Mouse (Mus musculus) CH12.LX (cell line): Measurements from ENCODE around the gene Ppil1. TPM values are rescaled to one million over a fixed set of nuclear protein-coding genes. Genes with fewer than 3 reads are reported as not detected.

Experiments
- DNase-seq: peaks from one replicate; pipeline ENCODE4 v3.0.0-alpha.2; 2013; ENCODE audit errors: extremely low read depth
- H3K27ac ChIP-seq: 2 replicates; pipeline ENCODE4 v1.5.1; 2012; ENCODE audit warnings: low read depth, mild to moderate bottlenecking, control low read depth, moderate library complexity; ENCODE audit not compliant: insufficient read depth
- H3K27me3 ChIP-seq: replicated peaks from 2 replicates; pipeline ENCODE3; 2012; ENCODE audit warnings: inconsistent platforms
- H3K36me3 ChIP-seq, 2 experiments: replicated peaks in 1 of 2; 2 replicates each; pipeline versions ENCODE3 to v1.6.1; 2012; ENCODE audit warnings: inconsistent platforms in 1 of 2, low read length in 1 of 2, mild to moderate bottlenecking in 1 of 2, mixed read lengths in 1 of 2, moderate library complexity in 1 of 2; ENCODE audit not compliant: control insufficient read depth in 1 of 2, insufficient read depth in 1 of 2
- H3K4me1 ChIP-seq, 2 experiments: 2 replicates each; pipeline ENCODE4 v1.6.1; 2012; ENCODE audit warnings: inconsistent platforms in 1 of 2, moderate library complexity in 1 of 2; ENCODE audit not compliant: insufficient read depth in 2 of 2, control insufficient read depth in 1 of 2
- H3K4me2 ChIP-seq: 2 replicates; pipeline ENCODE4 v1.6.1; 2012; ENCODE audit warnings: low read depth, mild to moderate bottlenecking, control low read depth; ENCODE audit not compliant: poor library complexity, insufficient read depth, severe bottlenecking
- H3K4me3 ChIP-seq, 3 experiments: fragments of 150-350 bp in 1 of 3; sonication (generic) in 1 of 3; replicated peaks in 1 of 3; 2 replicates each; pipeline versions ENCODE3 to v1.5.1; 2011 to 2012; ENCODE audit warnings: low read depth in 2 of 3, low read length in 2 of 3, mild to moderate bottlenecking in 2 of 3, moderate library complexity in 2 of 3, control low read depth in 1 of 3, improper control_type of control experiment in 1 of 3, inconsistent platforms in 1 of 3, mixed read lengths in 1 of 3; ENCODE audit not compliant: poor library complexity in 1 of 3
- H3K79me2 ChIP-seq: replicated peaks from 2 replicates; pipeline ENCODE4 v1.6.1; 2012; ENCODE audit warnings: mild to moderate bottlenecking, moderate library complexity; ENCODE audit not compliant: control insufficient read depth, poor library complexity, insufficient read depth, severe bottlenecking; ENCODE audit errors: extremely low read depth
- H3K9ac ChIP-seq: 2 replicates; pipeline ENCODE4 v1.6.1; 2012; ENCODE audit warnings: low read depth, mild to moderate bottlenecking, control low read depth, moderate library complexity; ENCODE audit not compliant: insufficient read depth
- H3K9me3 ChIP-seq: replicated peaks from 2 replicates; pipeline ENCODE3; 2012; ENCODE audit warnings: low read length, inconsistent platforms, mixed read lengths
- BHLHE40 ChIP-seq: IDR thresholded peaks from 2 replicates; pipeline ENCODE4 v1.6.1; 2011; ENCODE audit warnings: mild to moderate bottlenecking, low read depth, low read length, improper control_type of control experiment
- CHD1 ChIP-seq: IDR thresholded peaks from 2 replicates; pipeline ENCODE4 v1.6.1; 2012; ENCODE audit warnings: low read depth, low read length, improper control_type of control experiment, inconsistent platforms
- CTCF ChIP-seq, 2 experiments: IDR thresholded peaks in 1 of 2; conservative IDR thresholded peaks in 1 of 2; 2 replicates each; pipeline ENCODE4 v1.5.1; 2011 to 2012; ENCODE audit warnings: low read depth in 2 of 2, low read length in 2 of 2, improper control_type of control experiment in 1 of 2, inconsistent platforms in 1 of 2, mild to moderate bottlenecking in 1 of 2, moderate library complexity in 1 of 2
- GABPA ChIP-seq: IDR thresholded peaks from 2 replicates; pipeline ENCODE4 v1.6.1; 2012; ENCODE audit warnings: low read depth, low read length, improper control_type of control experiment, inconsistent platforms; ENCODE audit not compliant: insufficient replicate concordance
- HCFC1 ChIP-seq: IDR thresholded peaks from 2 replicates; pipeline ENCODE4 v1.6.1; 2012; ENCODE audit warnings: low read depth, mild to moderate bottlenecking, inconsistent platforms, low read length, improper control_type of control experiment
- JUN ChIP-seq: IDR thresholded peaks from 2 replicates; pipeline ENCODE4 v1.6.1; 2011; ENCODE audit warnings: low read depth, mild to moderate bottlenecking, low read length, improper control_type of control experiment, moderate library complexity; ENCODE audit not compliant: insufficient read depth
- KAT2A ChIP-seq: IDR thresholded peaks from 2 replicates; pipeline ENCODE4 v1.6.1; 2012; ENCODE audit warnings: low read length, improper control_type of control experiment, inconsistent platforms; ENCODE audit not compliant: insufficient replicate concordance
- MAX ChIP-seq: IDR thresholded peaks from 2 replicates; pipeline ENCODE4 v1.6.1; 2011; ENCODE audit warnings: low read length, improper control_type of control experiment
- NELFE ChIP-seq: IDR thresholded peaks from 2 replicates; pipeline ENCODE4 v1.6.1; 2011; ENCODE audit warnings: low read depth, low read length, improper control_type of control experiment
- POLR2A ChIP-seq: IDR thresholded peaks from 2 replicates; pipeline ENCODE4 v1.6.1; 2011; ENCODE audit warnings: low read depth, mild to moderate bottlenecking, improper control_type of control experiment, low read length
- RAD21 ChIP-seq: IDR thresholded peaks from 2 replicates; pipeline ENCODE4 v1.6.1; 2011; ENCODE audit warnings: low read depth, mild to moderate bottlenecking, low read length, improper control_type of control experiment, moderate library complexity
- RCOR1 ChIP-seq: conservative IDR thresholded peaks from 2 replicates; pipeline ENCODE4 v1.6.1; 2012; ENCODE audit warnings: low read depth, mild to moderate bottlenecking, inconsistent platforms, low read length, improper control_type of control experiment
- SIN3A ChIP-seq: IDR thresholded peaks from 2 replicates; pipeline ENCODE4 v1.6.1; 2012; ENCODE audit warnings: low read length, improper control_type of control experiment, inconsistent platforms
- SMC3 ChIP-seq: IDR thresholded peaks from 2 replicates; pipeline ENCODE4 v1.6.1; 2011; ENCODE audit warnings: low read depth, low read length, improper control_type of control experiment
- TCF12 ChIP-seq: IDR thresholded peaks from 2 replicates; pipeline ENCODE4 v1.6.1; 2014; ENCODE audit warnings: low read depth, mild to moderate bottlenecking, inconsistent platforms, low read length, improper control_type of control experiment
- USF1 ChIP-seq: IDR thresholded peaks from 2 replicates; pipeline ENCODE4 v1.6.1; 2014; ENCODE audit warnings: low read depth, mild to moderate bottlenecking, inconsistent platforms, low read length, improper control_type of control experiment
- ZKSCAN1 ChIP-seq: IDR thresholded peaks from 2 replicates; pipeline ENCODE4 v1.6.1; 2012; ENCODE audit warnings: low read depth, inconsistent platforms, low read length, improper control_type of control experiment, borderline replicate concordance
- dilution Hi-C: fragments of 300-500 bp; cut with MboI; formaldehyde crosslinking; loops from 2 replicates; pipeline ENCODE4 v1.14.3; 2020; ENCODE audit warnings: low sequenced_read_pairs; ENCODE audit not compliant: extremely low pct_unique_long_range_greater_than_20kb, extremely low pct_ligation_motif_present
- in situ Hi-C: fragments of 300-500 bp; cut with MboI; formaldehyde crosslinking; loops from 3 replicates; pipeline ENCODE4 v1.14.3; 2019; ENCODE audit warnings: low sequenced_read_pairs, low pct_ligation_motif_present, low pct_unique_long_range_greater_than_20kb, mixed read lengths
- polyA plus RNA-seq: library from polyadenylated mRNA; unstranded; fragments of >175 nt; gene quantifications from 2 replicates; pipeline ENCODE4 v1.2.1, GENCODE M21; 2012; ENCODE audit warnings: low read depth; ENCODE audit not compliant: insufficient read length
- total RNA-seq, 2 experiments: library from RNA; depleted of rRNA; stranded (reverse); fragments of 300-350 nt in 1 of 2; fragments of >200 nt in 1 of 2; gene quantifications; 2 replicates each; pipeline ENCODE4 v1.2.3; 2012 to 2014

The Ppil1 gene
- total and polyA plus RNA-seq, 3 experiments = 97.2 to 143 (median 107) TPM

DNA sequence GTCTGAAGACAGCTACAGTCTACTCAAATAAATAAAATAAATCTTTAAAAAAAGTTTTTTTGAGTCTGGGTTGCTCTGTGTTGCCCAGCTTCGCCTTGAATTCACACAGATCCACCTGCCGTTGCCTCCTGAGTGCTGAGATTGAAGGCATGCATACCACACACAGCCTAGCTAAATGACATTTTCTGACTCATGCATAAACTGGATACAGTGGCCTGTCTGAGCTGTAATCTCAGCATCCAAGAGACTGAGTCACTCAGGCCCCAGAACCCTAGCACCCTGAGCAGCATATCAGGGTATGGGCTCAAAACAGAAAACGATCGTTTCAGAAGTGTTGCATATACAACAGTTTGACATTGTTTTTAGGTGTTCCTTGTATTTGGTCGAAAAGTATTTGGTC, 17.6 kb upstream of the Ppil1 start:
- peaks cover 2% of the 10 kb centered on the region for H3K9me3 ChIP-seq
- dilution Hi-C loops = no loop called here
- H3K36me3 ChIP-seq = peaks cover 55 to 81% of the 10 kb centered on the region in 2 experiments
- H3K4me3 ChIP-seq = no peak overlapping the region
- no peak for TF ChIP-seq NELFE
- no peak for TF ChIP-seq CHD1
- TF ChIP-seq SMC3 = no peak
- no peak for TF ChIP-seq GABPA
- TF ChIP-seq BHLHE40 = no peak
- no peak for TF ChIP-seq CTCF (conservative IDR thresholded peaks at IDR 0.05 in 1 of 2, IDR thresholded peaks at IDR 0.05 in 1 of 2; ENCODE audit: low read depth in 2 of 2, low read length in 2 of 2)
- TF ChIP-seq USF1 = no peak
- TF ChIP-seq TCF12 = no peak
- TF ChIP-seq SIN3A = no peak
- no peak for TF ChIP-seq JUN
- no peak for TF ChIP-seq ZKSCAN1
- DNase-seq = no peak
- no peak overlapping the region for H3K4me2 ChIP-seq
- no peaks in the 10 kb centered on the region for H3K27me3 ChIP-seq
- in situ Hi-C loops = no loop called here
- peaks cover 0 to 3% of the 10 kb centered on the region in 2 experiments; a peak in 1 of 4 replicates for H3K4me1 ChIP-seq
- H3K27ac ChIP-seq = no peak overlapping the region
- H3K9ac ChIP-seq = no peak overlapping the region
- no peaks in the 10 kb centered on the region for H3K79me2 ChIP-seq

DNA sequence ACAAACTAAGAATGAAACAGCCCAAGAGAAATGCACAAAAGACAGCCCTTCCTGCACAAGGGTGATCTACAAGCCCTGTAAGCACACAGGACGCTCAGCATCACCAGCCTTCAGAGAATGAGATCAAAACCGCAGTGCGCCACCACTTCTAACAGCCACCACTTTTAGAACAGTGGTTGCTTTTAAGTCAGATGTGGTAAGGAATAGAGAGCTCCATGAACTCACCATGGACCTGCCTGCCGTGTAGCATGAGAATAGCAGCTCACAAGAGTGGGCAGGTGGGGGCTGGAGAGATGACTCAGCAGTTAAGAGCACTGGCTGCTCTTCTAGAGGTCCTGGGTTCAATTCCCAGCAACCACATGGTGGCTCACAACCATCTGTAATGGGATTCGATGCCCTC, 16.4 kb upstream of the Ppil1 start:
- H3K4me1 ChIP-seq = peaks cover 0 to 3% of the 10 kb centered on the region in 2 experiments; a peak in 1 of 4 replicates
- peaks cover 2% of the 10 kb centered on the region for H3K9me3 ChIP-seq
- no peak for DNase-seq
- TF ChIP-seq SIN3A (no peak), SMC3 (no peak), KAT2A (no peak), CTCF (conservative IDR thresholded peaks at IDR 0.05 in 1 of 2, IDR thresholded peaks at IDR 0.05 in 1 of 2; ENCODE audit: low read depth in 2 of 2, low read length in 2 of 2) (no peak), RAD21 (no peak), HCFC1 (no peak), POLR2A (no peak), RCOR1 (no peak), GABPA (no peak), NELFE (no peak), MAX (no peak)
- no peak overlapping the region for H3K4me3 ChIP-seq
- no peaks in the 10 kb centered on the region; the same call in 1 of the 2 replicates for H3K79me2 ChIP-seq
- H3K27ac ChIP-seq = no peak overlapping the region
- no peak overlapping the region for H3K9ac ChIP-seq
- in situ Hi-C loops = no loop called here
- no peaks in the 10 kb centered on the region for H3K27me3 ChIP-seq
- dilution Hi-C loops = no loop called here
- no peak overlapping the region for H3K4me2 ChIP-seq
- peaks cover 46 to 75% of the 10 kb centered on the region in 2 experiments for H3K36me3 ChIP-seq
